Mouse (Mus musculus): Measurements from ENCODE around the gene Smurf1. TPM values are rescaled to one million over a fixed set of nuclear protein-coding genes. Genes with fewer than 3 reads are reported as not detected.

Gene Smurf1
- polyA plus RNA-seq, 1 experiment from 2014 or later = 11.6 TPM

DNA sequence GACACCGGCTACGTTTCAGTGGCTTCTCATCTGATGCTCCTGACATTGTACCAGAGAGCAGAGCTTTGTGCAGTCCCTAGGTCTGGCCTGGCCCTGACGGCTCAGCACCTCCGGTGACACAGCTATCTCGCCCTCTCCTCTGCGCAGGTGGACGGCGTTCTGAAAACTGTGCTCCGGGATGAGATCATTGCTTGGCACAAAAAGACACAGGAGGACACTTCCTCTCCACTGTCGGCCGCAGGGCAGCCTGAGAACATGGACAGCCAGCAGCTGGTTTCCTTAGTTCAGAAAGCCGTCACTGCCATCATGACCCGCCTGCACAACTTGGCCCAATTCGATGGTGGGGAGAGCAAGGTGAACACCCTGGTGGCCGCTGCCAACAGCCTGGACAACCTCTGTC, 107.1 kb downstream of the Smurf1 start:
- Histone ChIP-seq H3K4me3 (ENCODE audit: low read depth, low read length) (no peak overlapping the region), H3K36me3 (ENCODE audit: control insufficient read depth, insufficient read depth, low read length) (peaks cover 39% of the 10 kb centered on the region), H3K9ac (ENCODE audit: low read length) (no peak overlapping the region), H3K4me1 (replicated peaks; ENCODE audit: control insufficient read depth, insufficient read depth) (no peaks in the 10 kb centered on the region), H3K4me2 (replicated peaks; ENCODE audit: low read depth) (no peak overlapping the region), H3K27me3 (ENCODE audit: control insufficient read depth, insufficient read depth, low read length) (no peaks in the 10 kb centered on the region), H3K9me3 (ENCODE audit: control insufficient read depth, low read length) (peaks cover 5% of the 10 kb centered on the region; the same call in 1 of the 2 replicates), H3K27ac (replicated peaks) (no peak overlapping the region)
- 95% methylated on average over 15 of the region's 15 CpGs for WGBS
- no peak for TF ChIP-seq EP300 (optimal IDR thresholded peaks at IDR 0.05)
- TF ChIP-seq CTCF (IDR thresholded peaks at IDR 0.05; ENCODE audit: low read depth) = no peak
- ATAC-seq (ENCODE audit: low FRiP score, low TSS enrichment) = no peak
- DNase-seq (ENCODE audit: low spot score) = no peak

DNA sequence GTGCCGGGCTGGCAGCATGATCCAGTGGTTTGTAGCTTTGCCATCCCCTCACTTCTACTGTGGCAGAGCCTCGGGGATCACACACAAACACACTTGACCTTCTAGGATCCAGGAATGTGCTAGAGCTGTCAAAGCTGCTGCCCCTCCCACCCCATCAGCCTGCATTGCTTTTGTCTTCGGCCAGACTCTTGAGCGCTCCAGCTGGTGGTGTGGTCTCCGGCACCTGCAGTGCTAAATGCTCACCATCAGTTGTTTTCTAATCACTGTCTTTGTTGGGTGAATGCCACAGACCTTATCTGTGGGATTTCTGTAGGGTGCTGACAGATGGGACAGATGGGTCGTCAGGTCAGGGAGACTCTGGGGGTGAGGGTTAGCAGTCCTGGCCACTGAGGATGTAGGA, 109.7 kb downstream of the Smurf1 start:
- Histone ChIP-seq H3K36me3 (ENCODE audit: control insufficient read depth, insufficient read depth, low read length) (peaks cover 57% of the 10 kb centered on the region), H3K4me3 (ENCODE audit: low read depth, low read length) (no peak overlapping the region), H3K4me1 (replicated peaks; ENCODE audit: control insufficient read depth, insufficient read depth) (no peaks in the 10 kb centered on the region), H3K27me3 (ENCODE audit: control insufficient read depth, insufficient read depth, low read length) (no peaks in the 10 kb centered on the region), H3K27ac (replicated peaks) (no peak overlapping the region), H3K4me2 (replicated peaks; ENCODE audit: low read depth) (no peak overlapping the region), H3K9me3 (ENCODE audit: control insufficient read depth, low read length) (peaks cover 4% of the 10 kb centered on the region; the same call in 1 of the 2 replicates), H3K9ac (ENCODE audit: low read length) (no peak overlapping the region)
- TF ChIP-seq CTCF (IDR thresholded peaks at IDR 0.05; ENCODE audit: low read depth) = no peak
- TF ChIP-seq EP300 (optimal IDR thresholded peaks at IDR 0.05) = no peak
- DNase-seq (ENCODE audit: low spot score) = no peak
- WGBS = 61% methylated on average over 6 of the region's 6 CpGs
- no peak for ATAC-seq (ENCODE audit: low FRiP score, low TSS enrichment)

DNA sequence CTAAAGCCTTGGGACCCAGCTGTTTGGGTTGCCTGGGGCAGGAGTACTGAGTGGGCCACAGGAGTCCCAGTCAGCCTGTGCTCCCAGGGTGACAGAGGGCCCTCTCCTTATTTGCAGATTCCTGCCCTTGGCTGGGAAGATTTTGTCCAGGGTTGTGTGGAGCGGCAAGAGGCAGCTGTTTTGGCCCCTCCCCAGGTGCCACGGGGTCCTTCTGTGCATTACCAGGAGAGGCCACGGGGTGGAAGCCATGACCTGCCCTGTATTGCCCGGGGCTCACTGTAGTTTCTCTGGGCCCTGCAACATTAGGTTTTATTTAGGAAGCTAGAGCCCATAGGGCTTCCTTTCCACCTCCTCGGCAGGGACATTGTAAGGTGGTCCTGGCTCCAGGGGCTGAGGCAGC, 111.7 kb downstream of the Smurf1 start:
- Histone ChIP-seq H3K4me2 (replicated peaks; ENCODE audit: low read depth) (no peak overlapping the region), H3K4me3 (ENCODE audit: low read depth, low read length) (no peak overlapping the region), H3K27ac (replicated peaks) (no peak overlapping the region), H3K9ac (ENCODE audit: low read length) (no peak overlapping the region), H3K9me3 (ENCODE audit: control insufficient read depth, low read length) (no peaks in the 10 kb centered on the region), H3K27me3 (ENCODE audit: control insufficient read depth, insufficient read depth, low read length) (no peaks in the 10 kb centered on the region), H3K36me3 (ENCODE audit: control insufficient read depth, insufficient read depth, low read length) (peaks cover 56% of the 10 kb centered on the region), H3K4me1 (replicated peaks; ENCODE audit: control insufficient read depth, insufficient read depth) (no peaks in the 10 kb centered on the region)
- no peak for DNase-seq (ENCODE audit: low spot score)
- ATAC-seq (ENCODE audit: low FRiP score, low TSS enrichment) = 0 out of 2 replicates have a peak, but pooled peaks have one; percentile 5
- TF ChIP-seq EP300 (optimal IDR thresholded peaks at IDR 0.05) = no peak
- TF ChIP-seq CTCF (IDR thresholded peaks at IDR 0.05; ENCODE audit: low read depth) = peak; percentile 36
- WGBS = 82% methylated on average over 5 of the region's 5 CpGs

DNA sequence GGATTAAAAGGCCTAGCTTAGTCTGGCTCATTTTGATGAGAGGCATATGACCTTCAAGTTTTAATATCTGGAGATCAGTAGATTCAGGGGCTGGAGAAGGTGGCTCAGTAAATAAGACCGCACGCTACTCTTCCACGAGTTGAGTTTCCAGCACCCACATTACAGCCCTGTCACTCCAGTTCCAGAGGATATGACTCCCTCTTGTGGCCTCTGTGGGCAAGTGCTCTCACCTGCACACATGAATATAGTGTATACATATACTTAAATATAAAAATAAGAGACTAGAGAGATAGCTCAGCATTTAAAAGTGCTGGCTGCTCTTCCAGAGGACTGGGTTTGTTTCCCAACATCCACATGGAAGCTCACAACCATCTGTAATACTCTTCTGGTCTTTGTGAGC, 113.8 kb downstream of the Smurf1 start:
- Histone ChIP-seq H3K27ac (replicated peaks) (no peak overlapping the region), H3K27me3 (ENCODE audit: control insufficient read depth, insufficient read depth, low read length) (no peaks in the 10 kb centered on the region), H3K4me1 (replicated peaks; ENCODE audit: control insufficient read depth, insufficient read depth) (no peaks in the 10 kb centered on the region), H3K4me2 (replicated peaks; ENCODE audit: low read depth) (no peak overlapping the region), H3K4me3 (ENCODE audit: low read depth, low read length) (no peak overlapping the region), H3K9ac (ENCODE audit: low read length) (no peak overlapping the region), H3K9me3 (ENCODE audit: control insufficient read depth, low read length) (no peaks in the 10 kb centered on the region), H3K36me3 (ENCODE audit: control insufficient read depth, insufficient read depth, low read length) (peaks cover 51% of the 10 kb centered on the region)
- no peak for ATAC-seq (ENCODE audit: low FRiP score, low TSS enrichment)
- DNase-seq (ENCODE audit: low spot score) = no peak
- 94% methylated on average over 3 of the region's 3 CpGs for WGBS
- no peak for TF ChIP-seq EP300 (optimal IDR thresholded peaks at IDR 0.05)
- peak; percentile 41 for TF ChIP-seq CTCF (IDR thresholded peaks at IDR 0.05; ENCODE audit: low read depth)

DNA sequence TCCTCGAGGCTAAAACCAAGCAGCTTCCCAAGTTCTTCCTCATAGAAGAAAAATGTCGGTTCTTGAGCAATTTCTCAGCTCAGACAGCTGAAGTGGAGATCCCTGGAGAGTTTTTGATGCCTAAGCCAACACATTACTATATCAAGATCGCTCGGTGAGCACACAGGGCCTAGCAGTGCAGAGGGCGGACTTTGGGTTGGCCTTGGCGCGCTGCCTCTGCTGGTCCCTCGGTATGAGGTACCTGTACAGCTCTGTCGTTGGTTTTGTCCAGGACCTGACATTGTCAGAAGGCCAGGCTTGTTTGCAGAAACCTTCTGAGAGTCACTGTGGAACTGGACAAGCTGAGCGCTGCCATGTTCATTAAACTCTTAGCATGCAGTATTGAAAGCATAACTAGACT, 115.7 kb downstream of the Smurf1 start:
- no peaks in the 10 kb centered on the region for H3K9me3 ChIP-seq (ENCODE audit: control insufficient read depth, low read length)
- H3K27me3 ChIP-seq (ENCODE audit: control insufficient read depth, insufficient read depth, low read length) = no peaks in the 10 kb centered on the region
- no peak overlapping the region for H3K4me3 ChIP-seq (ENCODE audit: low read depth, low read length)
- WGBS = 91% methylated on average over 10 of the region's 10 CpGs
- TF ChIP-seq CTCF (IDR thresholded peaks at IDR 0.05; ENCODE audit: low read depth) (no peak), EP300 (optimal IDR thresholded peaks at IDR 0.05) (no peak)
- peaks cover 56% of the 10 kb centered on the region for H3K36me3 ChIP-seq (ENCODE audit: control insufficient read depth, insufficient read depth, low read length)
- ATAC-seq (ENCODE audit: low FRiP score, low TSS enrichment) (no peak), DNase-seq (ENCODE audit: low spot score) (no peak)
- H3K4me2 ChIP-seq (replicated peaks; ENCODE audit: low read depth) = no peak overlapping the region
- H3K9ac ChIP-seq (ENCODE audit: low read length) = no peak overlapping the region
- no peaks in the 10 kb centered on the region for H3K4me1 ChIP-seq (replicated peaks; ENCODE audit: control insufficient read depth, insufficient read depth)
- no peak overlapping the region for H3K27ac ChIP-seq (replicated peaks)

DNA sequence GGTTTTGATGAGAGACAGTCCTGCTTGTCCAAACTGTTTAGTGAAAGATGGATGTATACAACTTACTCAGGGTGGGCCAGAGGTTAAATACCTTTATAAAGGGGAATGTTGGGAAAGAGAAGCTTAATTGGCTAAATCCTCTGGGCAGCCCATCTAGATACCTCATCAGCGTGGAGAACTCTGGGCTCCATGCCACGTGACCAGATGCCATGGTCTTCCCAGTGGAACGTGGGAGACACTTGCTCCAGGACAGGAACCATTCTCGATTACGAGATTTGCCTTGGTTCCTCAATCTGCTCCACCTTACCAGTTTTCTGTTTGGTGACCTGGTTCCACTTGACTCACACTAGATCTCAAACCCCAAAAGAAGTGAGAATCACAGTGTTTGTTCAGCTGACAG, 116.9 kb downstream of the Smurf1 start:
- no peak overlapping the region for H3K9ac ChIP-seq (ENCODE audit: low read length)
- no peaks in the 10 kb centered on the region for H3K9me3 ChIP-seq (ENCODE audit: control insufficient read depth, low read length)
- DNase-seq (ENCODE audit: low spot score) (no peak), ATAC-seq (ENCODE audit: low FRiP score, low TSS enrichment) (no peak)
- H3K36me3 ChIP-seq (ENCODE audit: control insufficient read depth, insufficient read depth, low read length) = peaks cover 56% of the 10 kb centered on the region
- no peaks in the 10 kb centered on the region for H3K27me3 ChIP-seq (ENCODE audit: control insufficient read depth, insufficient read depth, low read length)
- no peak overlapping the region for H3K4me3 ChIP-seq (ENCODE audit: low read depth, low read length)
- H3K27ac ChIP-seq (replicated peaks) = no peak overlapping the region
- H3K4me2 ChIP-seq (replicated peaks; ENCODE audit: low read depth) = no peak overlapping the region
- TF ChIP-seq EP300 (optimal IDR thresholded peaks at IDR 0.05) = no peak
- no peak for TF ChIP-seq CTCF (IDR thresholded peaks at IDR 0.05; ENCODE audit: low read depth)
- WGBS = 69% methylated on average over 5 of the region's 5 CpGs
- no peaks in the 10 kb centered on the region for H3K4me1 ChIP-seq (replicated peaks; ENCODE audit: control insufficient read depth, insufficient read depth)
